Mouse (Mus musculus) small intestine, adult 2 months (tissue): ENCODE measurements around the gene Ccdc105.

Source experiments
- CTCF ChIP-seq: fragments of 200-500 bp; IDR thresholded peaks from 2 replicates; pipeline ENCODE4 v1.5.1; 2012; ENCODE audit warnings: low read depth, mild to moderate bottlenecking, control low read depth, inconsistent platforms, low read length, moderate library complexity, mixed read lengths; ENCODE audit not compliant: insufficient replicate concordance, insufficient read length; ENCODE audit errors: extremely low read depth
- POLR2A ChIP-seq: fragments of 200-500 bp; IDR thresholded peaks from 2 replicates; pipeline ENCODE4 v1.6.1; 2012; ENCODE audit warnings: low read depth, mild to moderate bottlenecking, control low read depth, inconsistent platforms, low read length, moderate library complexity

DNA sequence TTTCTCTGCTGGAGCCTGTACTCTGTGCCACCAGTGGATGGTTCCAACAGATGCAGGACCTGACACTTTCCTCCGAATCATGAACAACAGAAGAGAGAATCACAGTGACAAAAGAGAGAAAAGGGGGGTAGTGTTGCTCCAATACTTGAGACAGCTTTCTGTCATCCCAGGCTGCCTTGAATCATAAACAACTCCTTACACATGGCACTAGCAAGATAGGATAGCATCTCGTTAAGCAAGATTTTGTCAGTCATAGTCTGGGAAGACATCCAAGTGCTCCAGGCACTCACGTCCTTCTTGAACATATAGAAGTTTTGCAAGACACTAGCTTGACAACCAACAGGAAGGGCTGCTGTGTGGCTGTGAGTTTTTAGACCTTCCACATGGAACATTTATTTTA, 25.8 kb downstream of the Ccdc105 start:
- no peak for TF ChIP-seq POLR2A
- TF ChIP-seq CTCF = no peak
